Mouse (Mus musculus) B cell, adult 2 months (primary cell): ENCODE data around the gene Gm49601.

ENCODE experiments used
- DNase-seq, 2 experiments: peaks; one replicate each; pipeline ENCODE4 v3.0.0; 2022

Gm49601 gene

DNA sequence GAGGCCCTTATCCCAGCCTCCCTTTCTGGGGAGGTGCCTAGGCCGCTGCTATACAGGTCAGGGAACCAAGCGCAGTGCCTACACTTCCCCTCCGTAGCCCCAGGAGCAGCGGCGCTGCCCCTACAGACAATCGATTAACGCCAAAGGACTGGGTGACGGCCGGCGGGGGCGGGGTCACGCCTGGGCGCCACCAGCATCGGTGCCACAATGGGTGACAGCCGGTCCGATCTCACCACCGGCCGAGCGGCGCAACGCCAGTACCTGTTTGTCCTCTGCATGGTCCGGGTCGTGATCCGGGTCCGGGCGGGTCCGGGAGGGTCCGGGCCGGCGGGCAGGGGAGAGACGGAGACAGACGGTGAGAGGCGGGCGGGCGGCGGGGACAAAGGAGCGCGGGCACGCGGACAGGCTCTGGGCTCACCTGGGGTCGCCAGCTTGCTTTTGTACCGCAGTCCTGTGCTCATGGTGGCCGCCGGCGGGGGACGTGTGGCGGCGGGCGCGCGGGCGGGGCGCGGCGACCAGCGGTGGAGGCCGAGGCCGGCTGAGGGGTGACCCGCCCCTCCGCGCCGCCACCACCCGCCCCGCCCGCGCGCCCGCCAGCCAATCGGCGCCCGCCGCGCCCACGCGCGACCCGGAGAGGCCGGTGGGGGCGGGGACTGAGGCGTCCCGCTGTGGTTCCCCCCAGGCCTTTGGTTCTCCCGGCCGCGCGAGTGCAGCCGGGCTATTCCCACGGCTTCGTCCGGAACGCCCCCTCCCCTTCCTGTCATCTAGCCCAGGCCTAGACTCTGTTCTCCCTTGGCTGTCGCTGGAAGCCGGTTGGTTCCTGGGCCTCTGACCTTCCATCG, 3.4 kb upstream of the Gm49601 start, which contains the start of gene Sept5:
Sept5 (minus strand) TSS at position 565 of the 842 bp plus-strand sequence.
- DNase-seq: peak in 1 of 2 experiments; percentile 29

DNA sequence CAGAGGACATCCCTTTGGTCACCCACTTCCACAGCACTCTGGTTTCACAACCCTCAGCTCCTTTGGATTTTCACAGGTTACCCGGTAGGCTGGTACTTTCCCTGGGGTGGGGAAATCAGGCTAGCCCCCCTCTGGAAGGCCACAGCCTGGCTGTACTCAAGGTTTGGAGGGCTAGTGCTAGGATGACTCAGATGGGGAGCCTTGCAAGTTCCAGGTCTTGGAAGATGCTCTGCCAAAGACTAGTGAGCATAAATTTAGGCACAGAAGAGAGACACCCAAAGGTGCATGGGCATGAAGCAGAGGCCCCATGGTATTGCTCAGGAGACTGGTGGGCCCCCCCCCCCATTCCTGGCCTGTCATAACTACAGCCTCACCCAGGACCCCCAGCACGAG, 2.7 kb upstream of the Gm49601 start:
- no peak for DNase-seq

DNA sequence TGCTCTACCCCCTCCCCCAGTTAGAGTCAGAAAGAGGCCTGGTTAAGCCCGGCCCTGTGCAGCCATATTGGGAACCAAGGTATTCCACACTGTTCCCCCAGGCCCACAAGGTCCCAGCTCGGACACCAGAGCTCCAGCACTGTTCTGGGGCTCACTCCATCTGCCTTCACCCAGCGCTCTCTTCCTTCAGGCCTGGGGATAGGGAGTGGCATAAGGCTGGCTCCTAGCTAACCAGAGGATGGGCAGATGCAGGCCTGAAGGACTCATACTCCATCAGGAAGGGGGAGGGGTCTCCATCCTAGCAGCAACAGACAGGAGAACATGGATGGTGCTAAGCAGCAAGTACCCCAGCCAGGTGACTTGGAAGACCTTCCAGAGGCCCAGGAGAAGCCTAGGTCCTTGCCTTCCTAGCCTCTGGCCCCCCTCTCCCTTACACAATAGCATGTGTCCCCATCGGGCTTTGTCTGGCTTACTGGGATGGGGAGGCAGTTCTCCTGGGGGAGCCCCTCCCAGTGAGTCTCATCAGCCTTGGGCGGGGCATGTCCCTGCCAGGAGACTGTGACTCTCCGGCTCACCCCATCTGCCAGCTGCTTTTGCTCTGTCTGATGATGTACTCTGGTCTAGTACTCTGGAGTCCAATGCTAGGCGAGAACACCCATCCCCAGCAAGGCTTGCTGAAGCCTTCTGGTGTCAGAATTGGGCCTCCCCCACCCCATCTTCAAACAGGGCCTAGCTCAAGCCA, 2.1 kb upstream of the Gm49601 start:
- no peak for DNase-seq

DNA sequence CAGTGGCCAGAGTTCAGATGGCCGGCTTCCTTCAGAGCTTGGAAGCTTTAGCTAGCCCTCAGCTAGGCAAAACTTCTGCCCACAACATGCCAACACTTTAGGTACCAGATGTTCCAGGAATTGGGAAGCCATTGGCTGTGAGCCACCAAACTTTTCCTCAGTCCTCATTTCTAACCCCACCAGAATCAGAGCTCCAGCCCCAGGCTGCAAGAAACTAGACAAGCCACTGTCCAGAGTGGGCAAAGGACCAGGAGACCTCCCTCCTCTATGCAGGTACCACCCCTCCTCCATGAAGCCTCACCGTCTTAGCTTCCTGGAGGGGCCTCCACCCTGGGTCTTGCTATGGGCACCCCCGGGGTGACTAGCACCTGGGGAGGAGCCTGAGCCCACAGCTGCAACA, 936 bp upstream of the Gm49601 start:
- no peak for DNase-seq

DNA sequence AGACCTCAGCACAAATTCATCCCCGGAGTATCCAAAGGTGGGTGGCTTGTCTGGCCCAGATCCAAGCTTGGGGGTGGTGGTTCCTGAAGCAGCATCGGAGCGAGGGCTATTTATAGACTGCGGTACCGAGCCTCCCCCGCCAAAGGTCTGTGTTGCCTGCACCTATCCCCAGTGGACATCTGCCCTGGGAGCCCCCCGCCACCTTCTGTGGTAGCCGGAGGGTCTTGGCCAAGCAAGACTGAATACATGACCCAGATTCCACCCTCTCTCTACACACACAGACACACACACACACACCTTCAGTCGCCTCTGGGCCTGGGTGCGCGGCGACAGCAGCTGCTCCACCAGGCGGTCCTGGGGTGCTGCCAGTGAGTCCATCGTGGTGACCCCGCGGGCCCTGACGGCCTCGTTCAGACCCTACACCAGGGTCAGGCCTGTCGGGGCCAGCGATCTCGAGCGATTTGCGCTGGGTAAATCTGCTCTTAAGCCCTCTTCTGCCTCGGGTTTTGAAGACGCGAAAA, 376 bp downstream of the Gm49601 start:
- no peak for DNase-seq

DNA sequence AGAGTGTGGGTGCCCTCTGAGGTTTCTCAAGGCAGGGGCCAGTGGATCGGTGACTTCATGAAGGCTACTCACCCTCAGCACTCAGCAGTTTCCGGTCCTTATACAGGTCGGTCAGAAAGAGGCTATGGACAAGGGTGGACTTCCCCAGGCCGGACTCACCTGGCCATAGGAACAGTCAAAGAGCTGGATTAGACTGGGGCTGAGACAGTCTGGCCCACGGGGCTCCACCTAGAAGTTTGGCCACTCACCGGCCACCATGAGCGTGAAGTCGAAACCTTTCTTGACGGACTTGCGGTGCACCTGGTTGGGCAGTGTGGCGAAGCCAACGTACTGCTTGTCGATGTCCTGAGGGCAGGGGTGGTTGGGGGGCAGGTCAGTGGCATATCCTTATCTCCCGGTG, 1.1 kb downstream of the Gm49601 start:
- no peak for DNase-seq

DNA sequence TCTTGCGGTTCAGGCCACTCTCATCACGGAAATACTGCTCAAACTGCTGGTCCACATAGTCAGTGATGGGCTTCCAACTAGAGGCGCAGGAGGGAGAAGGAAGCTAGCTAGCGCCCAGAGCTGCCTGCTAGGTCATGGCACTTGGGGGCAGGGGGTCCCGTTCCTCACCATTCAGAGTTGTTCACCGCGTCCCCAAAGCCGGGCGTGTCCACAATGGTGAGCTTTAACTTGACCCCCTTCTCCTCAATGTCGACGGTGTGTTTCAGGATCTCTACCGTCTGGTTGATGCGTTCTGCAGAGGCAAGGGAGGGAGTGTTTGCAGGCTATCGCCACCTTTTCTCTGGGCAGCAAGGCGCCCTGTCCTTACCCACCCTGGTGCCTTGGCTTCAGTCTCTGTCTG, 1.6 kb downstream of the Gm49601 start:
- no peak for DNase-seq

DNA sequence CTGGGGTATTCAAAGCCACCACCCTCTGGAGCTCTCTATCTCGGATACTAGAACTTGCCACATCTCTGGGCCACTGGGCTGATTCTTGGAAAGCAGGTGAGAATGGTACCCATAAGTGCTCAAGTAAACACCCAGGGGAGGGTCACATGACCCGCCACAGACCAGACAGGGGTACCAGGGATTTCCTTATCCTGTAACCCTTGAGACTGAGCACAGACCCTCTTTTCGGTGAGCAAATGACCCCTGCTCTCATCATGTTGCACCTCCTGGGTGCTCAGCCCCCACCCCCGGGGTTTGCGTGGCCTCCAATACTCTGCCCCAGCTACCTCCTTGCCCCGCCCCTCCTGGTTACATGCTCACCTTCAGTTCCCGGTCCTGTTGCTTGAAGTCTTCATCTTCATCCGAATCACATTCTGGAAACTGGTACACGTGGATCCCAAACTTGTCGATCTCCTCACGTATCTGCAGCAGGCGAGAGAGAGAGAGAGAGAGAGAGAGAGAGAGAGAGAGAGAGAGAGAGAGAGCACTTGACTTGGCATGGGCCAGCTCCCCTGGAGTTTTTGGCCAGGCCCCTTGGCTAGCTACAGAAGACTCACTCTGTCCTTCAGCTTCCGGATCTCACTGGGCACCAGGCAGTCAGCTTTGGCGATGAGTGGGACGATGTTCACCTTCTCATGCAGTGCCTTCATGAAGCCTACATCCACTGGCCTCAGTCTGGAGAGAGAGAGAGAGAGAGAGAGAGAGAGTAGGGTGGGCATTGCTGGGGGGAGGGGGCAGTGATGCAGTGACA, 2.3 kb downstream of the Gm49601 start:
- DNase-seq: no peak

DNA sequence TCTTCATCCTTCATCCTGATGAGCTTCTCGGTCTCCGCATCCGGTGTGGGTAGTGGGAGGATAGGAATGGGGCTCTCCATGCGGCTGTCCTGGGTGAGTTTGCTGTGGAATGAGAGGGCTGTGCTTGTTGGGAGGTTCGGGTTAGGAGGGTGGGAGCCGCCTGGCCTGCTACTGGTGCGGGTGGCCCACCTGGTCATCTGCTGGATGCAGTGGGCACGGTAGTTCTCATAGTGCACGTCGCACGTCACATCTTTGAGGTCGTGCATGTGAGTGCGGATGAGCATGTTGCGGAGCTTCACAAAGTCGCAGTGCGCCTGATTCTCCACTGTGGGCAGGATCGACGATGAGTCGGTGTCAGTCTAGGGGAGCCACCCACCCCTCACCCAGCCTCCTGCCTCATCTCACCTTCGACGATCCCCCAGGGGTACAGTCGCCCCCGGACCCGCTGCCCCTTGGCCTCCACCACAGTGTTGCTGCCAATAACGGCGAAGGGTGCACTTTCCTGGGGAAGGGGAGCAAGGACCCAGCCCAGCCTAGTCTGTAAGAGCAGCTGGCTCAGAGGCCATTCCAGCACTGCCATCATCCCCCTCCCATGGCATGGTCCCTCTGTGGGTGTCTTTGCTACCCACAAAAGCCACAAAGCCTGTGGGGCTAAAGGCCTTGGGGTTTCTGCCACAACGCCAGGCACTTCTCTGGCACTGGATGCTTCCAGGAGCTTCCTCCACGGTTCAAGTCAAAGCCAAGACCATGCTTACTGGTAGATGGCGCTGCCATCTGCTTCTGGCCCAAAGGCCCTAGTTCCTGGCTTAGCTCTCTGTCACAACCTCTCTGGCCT, 3.1 kb downstream of the Gm49601 start:
- DNase-seq: no peak

DNA sequence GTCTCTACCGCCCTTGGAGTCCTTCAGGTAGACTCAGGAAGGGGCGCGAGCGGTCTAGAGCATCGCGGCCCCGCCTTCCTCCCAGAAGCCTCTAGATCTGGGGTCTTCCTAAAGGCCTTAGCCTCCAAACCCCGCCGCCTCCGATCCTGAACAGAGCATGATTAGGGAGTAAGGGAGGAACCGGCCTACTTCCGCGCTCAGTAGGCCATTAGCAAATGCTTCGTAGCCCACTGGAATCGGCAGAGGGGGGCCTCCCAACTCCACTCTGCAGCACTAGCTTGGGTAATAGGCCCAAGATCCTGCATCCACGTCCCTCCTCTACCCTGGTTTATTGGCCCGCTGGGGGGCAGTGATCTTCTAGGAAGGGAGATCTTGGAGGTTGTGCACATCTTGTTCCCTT, 4.2 kb downstream of the Gm49601 start, which contains the start of gene Gp1bb:
Gp1bb (minus strand) TSS at position 385 of the 400 bp plus-strand sequence.
- no peak for DNase-seq

DNA sequence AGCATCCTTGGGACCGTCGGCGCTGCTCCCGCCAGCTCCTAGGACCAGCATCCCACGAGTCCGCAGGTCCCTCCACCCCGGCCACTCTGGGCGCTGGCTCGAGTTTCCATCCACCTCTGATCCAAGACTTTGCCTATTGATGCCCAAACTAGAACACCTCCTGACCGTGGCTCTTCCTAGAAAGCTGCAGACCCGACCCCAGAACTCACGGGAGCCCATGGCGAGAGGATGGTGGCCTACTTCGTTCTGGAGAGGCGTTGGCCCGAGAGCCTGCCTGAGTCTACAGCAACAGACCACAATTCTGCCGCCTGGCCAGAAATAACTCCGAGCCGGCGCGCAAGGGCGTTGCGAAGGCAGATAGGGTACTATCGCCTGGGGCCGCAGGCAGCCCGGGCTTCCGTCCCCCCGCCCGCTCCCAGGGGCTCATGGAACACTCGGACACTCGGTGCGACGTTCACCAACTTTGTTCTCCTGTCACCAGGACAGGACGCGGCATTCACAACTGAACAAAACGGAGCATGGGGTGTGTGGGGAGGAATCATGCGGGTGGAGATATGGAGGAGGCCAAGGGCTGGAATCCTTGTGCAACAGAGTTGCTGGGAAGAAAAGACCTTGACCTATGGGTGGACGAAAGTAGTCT, 4.7 kb downstream of the Gm49601 start:
- DNase-seq: no peak

DNA sequence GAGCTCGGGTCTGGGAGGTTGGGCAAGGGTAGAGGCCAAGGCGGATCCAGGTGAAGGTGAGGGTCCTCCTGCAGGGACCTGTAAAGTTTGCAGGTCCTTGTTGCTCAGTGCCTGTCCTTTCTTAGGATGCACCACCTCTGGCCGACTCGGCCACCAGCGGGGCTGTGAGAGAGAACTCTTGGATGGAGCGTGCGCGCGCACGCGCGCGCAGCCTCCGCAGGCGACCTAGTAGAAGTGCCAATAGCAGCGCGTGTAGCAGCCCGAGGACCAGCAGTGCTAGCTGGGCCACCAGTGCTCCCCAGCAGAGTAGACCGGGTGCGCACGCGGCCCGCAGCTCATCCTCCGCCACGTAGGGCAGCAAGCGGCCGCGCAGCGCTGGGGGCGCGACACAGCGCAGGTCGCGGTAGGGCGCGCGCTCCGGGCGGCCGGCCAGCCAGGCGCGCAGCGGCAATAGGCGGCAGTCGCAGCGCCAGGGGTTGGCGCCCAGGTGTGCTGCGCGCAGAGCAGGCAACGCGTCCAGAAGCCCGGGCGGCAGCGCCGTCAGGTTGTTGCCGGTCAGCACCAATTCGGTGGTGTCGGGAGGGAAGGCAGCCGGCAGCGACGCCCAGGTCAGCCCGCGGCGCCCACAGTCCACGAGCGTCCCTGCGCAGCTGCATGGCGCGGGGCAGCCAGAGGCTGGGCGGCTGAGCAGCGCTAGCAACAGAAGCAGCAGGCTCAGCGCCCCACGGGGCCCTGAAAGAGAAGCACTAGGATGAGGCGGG, 5.4 kb downstream of the Gm49601 start:
- DNase-seq: no peak

DNA sequence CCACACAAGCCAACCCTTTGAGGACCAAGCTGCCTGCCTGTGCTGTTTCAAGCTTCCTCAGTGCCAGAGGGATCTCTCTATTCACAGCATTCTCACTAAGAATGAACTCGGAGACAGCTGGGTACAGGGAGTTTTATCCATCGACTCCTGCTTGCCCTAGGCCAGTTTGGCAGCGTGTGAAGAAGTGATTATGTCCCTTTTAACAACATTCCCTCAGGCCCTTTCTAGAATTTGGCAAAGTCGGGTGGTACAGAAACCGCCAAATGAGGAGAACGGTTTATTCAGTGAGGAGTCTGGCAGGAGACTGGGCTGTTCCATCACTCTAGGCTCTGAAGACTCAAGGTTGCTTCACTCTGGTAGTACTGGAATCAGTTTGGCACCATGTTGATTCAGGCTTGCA, 6.0 kb downstream of the Gm49601 start:
- no peak for DNase-seq

DNA sequence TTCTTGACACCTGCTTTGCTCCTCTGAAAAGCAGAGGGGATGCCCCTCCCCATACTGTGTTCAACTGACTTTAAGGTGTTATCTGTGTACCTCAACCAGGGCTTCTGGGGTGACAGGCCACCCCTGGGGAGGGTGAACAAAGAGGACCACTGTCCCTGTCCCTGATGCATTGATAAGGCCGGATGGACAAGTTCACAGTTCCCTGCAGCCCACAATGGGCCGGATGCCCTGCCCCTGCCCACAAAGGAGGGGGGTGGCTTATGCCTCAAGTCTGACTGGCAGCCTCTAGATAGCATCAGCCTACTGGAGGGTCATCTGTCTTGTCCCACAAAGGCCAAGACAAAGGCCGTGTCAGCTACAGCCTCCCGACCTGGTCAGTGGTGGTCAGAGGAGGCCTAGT, 7.1 kb downstream of the Gm49601 start:
- DNase-seq: no peak

DNA sequence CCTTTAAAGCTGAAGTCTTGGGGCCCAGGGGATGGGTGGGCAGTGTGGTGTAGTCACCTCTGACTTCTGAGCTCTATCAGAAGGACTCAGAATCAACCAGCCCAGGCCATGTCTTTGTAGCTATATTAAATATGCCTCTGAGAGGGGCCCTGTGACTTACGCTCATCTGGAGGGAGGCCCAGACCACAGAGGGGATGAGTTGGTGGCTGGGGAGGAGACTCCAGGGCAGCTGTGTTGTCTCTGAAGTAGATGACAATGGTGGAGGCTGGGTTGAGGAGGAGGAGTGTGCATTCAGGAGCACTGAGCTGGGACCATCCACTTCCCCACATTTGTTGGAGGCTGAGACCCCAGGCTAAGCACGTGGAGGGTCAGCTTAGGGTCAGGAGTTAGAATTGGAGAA, 7.9 kb downstream of the Gm49601 start:
- no peak for DNase-seq

DNA sequence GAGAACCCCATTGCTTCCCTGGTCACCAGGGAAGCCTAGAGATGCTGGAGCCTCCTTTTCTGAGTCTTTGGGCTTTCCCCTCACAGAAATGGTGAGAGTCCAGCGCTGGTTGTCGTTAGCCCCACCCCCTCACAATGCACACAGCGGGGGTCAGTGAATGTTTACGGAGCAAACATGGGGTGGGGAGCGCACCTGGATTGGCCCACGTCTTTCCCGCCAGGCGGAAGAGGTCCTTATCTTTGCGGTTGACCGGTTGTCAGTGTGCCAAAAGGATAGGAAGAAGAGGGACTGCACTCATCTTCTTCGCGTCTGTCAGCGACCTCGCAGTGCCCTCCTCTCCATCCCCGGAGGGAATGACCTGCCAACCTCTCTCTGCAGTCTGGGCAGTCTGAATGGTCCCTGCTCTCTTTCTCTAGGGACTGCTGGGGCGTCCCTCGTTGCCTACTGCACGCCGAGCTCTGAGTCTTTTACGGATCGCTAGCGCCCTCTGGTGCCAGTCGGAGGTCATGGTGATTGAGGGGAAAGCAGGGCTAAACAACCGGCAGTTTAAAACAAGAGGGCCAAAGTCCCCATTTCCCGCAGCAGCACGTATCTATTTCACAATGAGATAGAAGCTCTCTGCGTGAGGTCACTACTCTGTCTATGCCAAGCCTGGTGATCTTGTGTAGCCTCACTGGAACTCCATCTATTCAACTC, 8.7 kb downstream of the Gm49601 start:
- DNase-seq: peak; percentile 86 to 88

DNA sequence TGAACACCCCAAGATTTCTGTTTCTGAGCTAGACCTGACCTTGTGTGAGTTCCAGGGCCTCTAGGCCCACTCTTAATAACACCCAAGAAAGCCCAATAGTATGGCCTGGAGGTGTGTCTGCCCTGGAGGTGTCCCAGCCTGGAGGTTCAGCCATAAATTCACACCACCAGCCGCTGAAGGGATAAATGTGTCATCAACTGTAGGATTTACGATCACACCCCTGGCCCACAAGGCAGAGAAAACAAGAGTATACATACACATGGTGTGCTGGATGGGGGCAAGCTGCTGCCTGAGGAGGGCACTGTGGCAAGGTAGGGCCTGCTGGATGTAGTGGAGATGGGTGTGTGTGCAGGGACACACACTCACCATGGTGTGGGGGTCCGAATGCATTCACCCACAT, 12.9 kb downstream of the Gm49601 start:
- no peak for DNase-seq

DNA sequence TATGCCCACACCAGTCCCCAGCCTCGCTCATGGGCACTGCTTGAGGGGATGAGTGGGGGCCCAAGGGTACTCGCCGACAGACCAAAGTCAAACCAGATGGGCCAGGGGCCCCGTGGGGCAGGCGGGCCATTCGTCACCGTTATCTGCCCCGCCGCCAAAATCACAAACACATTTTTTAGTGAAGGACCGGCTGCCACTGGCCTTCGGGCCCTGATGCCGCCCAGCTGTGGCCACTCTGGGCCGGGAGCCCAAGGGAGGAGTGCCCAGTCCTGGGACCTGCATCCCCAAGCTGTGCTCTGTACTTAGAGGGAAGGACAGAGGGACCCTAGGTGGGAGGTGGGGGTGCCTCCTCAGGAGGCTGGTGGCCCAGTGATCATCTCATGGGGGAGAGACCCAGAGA, 14.5 kb downstream of the Gm49601 start:
- DNase-seq: no peak

DNA sequence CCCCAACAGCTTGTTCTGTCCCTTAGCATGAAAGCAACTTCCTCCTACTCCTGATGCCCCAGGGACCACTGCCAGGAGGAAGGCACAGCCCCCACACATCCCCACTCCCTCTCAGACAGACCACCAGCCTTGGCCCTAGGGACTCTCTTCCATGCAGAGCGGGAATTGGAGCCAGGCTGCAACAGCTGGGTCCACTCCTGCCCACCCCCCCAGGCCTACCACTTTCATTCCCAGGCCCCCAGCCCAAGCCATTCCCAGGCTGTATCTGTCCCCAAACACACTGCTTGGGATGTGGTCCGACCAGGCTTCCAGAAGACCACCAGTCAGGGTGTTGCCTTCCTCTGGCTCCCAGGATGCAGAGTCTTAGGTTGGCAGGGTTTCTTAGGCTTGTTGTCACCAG, 17.1 kb downstream of the Gm49601 start:
- no peak for DNase-seq

DNA sequence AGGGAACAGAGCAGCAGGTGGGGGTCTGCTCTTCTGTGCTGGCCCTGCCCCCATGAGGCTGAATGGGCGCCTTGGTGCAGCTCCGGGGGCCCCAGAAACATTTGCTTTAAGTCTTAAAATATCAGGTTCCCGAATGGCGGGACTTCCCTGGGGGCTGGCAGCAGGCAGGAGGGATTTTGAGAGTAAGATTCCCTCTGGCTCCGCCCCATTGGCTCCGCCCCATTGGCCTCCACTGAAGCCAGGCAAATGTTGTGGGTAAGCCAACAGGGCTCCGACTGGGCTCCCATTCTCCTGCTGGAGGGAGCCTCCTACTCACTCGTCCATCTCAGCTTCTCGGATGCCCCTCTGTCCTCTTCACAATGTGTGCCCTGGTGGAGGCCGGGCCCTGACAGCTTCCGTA, 18.0 kb downstream of the Gm49601 start:
- DNase-seq: no peak
